Mouse (Mus musculus) adrenal gland, postnatal 25 days (tissue): Measurements from ENCODE around the gene Lrtm1. TPM values are rescaled to one million over a fixed set of nuclear protein-coding genes. Genes with fewer than 3 reads are reported as not detected.

ENCODE experiments used
- DNase-seq: peaks from one replicate; pipeline ENCODE4 v3.0.0; 2021; ENCODE audit warnings: mixed read lengths
- long read RNA-seq: library from polyadenylated mRNA; stranded (forward); transcript quantifications from one replicate; pipeline ENCODE4 v2.0.0, GENCODE M21; 2021
- total RNA-seq: library from RNA; stranded (reverse); gene quantifications from 2 replicates; pipeline ENCODE4 v1.2.3, GENCODE M21; 2021

Lrtm1 gene
- total RNA-seq: 0.09 and 0.48 TPM in 2 replicates
- long read RNA-seq, partial matches to known transcripts: 1 of 7 reads
- long read RNA-seq, other reads (novel, unspliced or antisense): 3 of 7 reads

DNA sequence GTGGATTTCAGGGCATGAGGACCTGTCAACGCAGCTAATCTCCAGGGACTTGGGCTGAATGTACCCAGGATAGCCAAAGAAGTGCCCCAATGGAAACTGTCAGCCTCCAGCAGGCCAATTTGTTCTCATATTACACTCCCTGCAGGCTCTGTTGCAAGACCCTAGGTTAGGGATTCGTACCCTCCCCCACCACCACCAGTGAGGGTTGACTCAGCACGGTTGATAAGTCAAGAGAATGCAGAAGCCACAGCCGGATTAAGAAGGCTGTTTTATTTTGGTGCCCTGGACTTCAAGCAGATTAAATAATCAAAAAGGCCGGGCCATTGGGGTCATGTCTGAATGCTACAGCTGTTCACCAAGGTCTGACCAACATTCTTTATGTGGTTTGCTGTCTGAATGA, at the start of gene Lrtm1:
Gene Lrtm1 (plus strand): TSS at position 326 of the 400 bp plus-strand sequence.
- peak; percentile 10 for DNase-seq

DNA sequence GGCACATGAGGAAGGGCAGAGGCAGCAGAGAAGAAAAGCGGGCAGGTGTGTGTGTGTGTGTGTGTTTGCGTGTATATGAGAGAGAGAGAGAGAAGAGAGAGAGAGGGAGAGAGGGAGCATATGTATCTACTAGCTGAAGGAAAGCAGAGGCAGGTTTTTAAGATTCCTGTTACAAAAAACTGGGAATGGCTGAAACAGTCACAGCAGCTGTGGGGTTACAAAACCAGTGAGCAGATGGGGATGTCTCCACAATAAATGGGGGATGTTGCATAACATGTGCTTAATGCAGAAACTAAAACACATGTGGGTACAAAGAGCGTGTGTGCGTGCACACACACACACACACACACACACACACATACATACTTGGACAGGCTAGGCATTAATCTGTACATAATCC, 48.8 kb upstream of the Lrtm1 start:
- no peak for DNase-seq

DNA sequence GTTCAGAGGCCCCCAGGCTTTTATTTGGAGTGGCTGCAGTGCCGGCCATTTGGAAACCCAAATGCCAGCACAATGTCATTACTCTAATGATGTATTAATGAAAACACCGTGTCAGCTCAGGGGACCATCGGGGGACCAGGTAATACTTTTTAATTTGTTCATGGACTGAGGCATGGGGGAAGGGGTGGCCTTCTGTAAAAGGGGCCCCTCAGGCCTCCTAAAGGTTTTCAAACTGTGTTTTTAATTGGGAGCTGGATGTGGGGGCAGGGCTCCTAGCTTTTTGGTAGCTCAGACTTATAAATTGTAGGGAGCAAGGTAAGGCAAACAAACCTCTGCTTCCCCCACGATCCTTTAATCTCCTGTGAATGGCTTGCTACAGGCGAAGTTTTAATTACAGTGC, 45.4 kb upstream of the Lrtm1 start:
- no peak for DNase-seq

DNA sequence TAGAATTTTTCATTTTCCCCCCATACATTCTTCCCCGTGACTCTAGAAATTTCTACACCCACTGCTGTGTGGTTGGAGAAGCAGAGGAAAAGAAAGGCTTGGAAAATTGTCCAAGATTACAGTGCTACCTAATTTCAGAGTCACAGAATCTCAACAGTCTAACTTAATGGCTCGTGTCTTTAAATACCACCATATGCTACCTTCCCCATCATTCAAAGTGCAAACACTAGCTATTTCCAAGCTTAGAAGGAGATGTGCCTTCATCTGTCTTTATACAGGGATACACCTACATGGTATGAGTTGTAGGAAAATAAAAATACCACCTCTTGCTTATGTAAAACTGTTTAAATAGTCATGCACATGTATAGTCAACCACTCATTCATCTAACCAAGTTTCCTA, 38.8 kb upstream of the Lrtm1 start:
- no peak for DNase-seq

DNA sequence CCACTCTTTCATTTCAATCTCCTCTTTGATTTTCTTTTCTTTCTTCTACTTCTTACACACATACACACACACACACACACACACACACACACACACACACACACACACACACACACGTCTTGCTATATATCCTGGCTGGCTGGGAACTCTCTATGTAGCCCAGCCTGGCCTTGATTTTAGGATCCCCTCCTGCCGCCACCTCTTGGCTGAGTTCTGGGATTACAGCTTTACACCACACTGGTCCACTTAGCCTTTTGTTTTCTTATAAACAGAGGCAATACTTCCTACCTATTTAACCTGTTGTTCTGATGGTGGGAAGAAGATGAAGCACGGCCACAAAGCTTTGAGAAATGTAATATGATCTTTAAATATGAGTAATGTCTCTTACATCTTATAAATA, 37.5 kb upstream of the Lrtm1 start:
- DNase-seq: no peak

DNA sequence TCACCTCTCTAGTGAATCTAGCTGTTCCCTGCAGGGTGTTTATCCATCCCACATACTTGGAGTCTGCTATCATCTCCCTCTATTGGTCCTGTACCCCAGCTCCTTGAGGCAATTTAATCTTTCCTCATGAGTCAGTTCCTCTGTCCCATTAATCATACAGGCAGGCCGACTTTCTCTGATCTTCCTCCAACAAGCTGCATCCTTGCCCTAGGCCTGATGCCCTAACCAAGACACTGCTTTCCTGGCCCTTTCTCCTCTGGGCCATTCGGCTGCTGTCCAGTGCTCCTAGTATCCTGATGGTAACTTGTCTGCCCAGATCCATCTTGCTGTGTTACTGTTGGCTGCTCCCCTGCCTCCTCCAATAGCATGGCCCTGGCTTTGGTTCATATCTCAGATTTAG, 33.7 kb upstream of the Lrtm1 start:
- DNase-seq: peak; percentile 24

DNA sequence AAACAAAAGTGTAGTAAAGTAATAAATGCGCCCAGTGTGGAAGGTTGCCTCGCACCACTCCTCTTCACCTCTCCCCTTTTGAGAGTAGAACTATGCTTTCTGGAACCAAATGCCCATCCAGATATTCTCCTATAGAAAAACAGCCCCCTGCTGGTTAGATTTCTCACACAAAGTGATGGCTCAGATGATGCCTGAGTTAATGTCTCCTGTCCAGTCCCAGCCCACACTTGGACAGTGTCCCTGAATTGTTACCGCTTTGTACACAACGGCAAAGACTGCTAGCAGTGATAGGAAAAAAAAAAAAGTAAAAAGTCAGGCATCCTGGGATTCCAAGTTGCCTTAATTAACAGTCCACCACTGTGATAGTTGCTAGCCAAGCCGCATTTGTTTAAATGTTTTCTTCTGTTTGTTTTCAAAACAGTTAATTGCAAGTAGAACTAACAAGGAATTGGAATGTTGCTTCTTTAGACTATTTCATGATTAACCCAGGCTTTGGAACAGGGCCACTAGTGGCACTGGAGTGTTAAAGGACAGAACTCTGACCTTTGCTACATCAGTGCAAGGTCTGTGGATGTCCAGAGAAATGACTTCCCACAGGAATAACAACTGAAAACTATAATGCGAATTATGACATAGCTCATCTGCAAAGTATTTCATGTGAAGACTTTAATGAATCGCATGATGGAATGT, 29.7 kb upstream of the Lrtm1 start:
- DNase-seq: no peak

DNA sequence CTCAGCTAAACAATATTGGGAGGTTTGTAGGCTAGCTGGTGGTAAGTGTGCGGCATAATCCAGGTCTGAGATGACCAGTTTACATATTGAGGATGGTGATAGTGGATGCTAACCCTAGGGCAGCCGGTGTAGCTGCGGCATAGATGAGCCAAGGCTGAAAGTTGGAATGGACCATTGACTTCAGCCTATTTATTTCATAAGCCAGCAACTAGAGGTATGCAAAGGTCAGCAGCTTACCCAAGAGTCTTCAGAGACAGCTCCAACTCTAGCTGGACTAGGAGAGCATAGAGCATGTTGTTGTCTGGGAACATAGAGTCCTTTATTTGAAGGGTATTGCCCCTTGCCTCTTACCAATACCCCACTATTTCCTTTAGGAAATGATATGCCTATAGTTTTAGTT, 21.4 kb upstream of the Lrtm1 start:
- no peak for DNase-seq

DNA sequence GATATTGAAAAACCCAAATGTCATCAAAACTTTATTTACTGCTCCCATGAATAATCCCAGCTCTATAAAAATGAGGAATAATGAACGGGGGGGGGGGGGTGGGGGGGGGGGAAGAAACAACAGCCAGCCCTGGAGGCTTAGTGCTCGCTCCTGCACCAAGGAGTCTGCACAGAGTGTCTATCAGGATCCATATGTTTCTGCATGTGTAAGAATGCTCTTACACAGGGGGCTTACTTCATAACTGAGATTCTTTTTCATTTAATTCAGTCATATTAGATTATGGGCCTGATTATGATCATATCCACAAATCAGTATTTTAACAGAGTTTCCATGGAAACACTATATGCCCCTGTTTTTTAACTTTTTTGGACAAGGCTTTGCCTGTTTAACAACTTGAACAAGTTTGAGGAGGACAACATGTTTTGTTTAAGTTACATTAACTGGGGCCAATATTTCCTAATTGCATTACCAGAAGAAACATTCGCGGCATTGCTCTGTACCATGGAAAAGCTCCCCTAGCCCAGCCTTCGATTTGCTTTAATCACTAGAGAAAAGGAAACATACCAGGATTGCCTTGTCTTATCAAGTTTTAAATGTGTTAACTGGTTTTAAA, 12.7 kb upstream of the Lrtm1 start:
- no peak for DNase-seq

DNA sequence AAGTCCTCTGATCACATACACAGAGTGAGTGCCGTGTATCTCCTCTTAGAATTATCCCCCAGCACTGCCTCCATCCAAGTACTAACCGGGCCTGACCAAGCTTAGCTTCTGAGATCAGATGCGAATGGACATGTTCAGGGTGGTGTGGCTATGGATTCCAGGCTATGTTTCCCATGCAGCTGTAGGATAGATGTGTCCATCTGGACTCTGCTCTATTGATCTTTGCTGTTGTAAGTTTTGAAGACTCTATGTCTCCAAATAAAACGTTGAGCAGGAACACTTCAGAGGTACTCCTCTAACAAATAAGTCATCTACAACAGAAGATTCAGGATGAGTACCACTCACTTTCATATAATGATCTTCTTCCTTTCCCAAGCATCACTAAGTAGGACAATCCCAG, 8.4 kb upstream of the Lrtm1 start:
- no peak for DNase-seq

DNA sequence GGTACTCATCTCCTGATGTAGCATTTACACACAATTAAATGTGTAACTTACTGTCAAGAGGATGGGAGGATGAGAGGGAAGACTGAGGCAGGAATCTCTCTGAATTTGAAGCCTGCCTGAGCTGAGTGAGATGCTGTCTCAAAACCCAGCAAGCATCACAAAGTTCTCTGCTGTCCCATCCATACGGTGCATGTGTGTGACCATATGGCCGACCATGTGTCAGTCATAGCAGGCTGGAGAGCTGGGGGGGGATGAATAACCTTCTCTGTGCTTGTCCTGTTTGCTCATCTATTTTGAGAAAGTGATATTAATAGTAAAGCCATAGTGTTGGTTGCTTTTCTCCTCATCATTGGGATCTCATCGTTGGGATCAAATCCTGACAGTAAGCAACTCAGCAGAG, 4.8 kb upstream of the Lrtm1 start:
- no peak for DNase-seq

DNA sequence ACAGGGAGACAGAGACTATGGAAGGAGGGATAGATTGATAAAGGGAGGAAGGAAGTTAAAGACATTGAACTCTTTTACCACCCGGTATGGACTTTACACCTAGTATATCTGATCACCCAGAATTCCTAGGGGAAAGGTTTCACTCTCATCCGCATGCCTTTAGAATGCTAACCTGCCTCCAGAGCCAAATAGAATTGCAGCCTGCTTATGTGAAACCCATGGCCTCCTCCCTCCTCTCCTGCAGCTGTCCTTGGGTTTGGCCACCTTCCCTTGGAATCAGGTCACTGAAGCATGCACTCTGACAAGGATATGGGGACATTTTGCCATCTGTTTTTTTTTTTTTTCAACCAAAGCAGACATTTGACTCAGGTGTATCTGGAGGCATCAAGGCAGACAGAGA, 3.3 kb upstream of the Lrtm1 start:
- DNase-seq: no peak

DNA sequence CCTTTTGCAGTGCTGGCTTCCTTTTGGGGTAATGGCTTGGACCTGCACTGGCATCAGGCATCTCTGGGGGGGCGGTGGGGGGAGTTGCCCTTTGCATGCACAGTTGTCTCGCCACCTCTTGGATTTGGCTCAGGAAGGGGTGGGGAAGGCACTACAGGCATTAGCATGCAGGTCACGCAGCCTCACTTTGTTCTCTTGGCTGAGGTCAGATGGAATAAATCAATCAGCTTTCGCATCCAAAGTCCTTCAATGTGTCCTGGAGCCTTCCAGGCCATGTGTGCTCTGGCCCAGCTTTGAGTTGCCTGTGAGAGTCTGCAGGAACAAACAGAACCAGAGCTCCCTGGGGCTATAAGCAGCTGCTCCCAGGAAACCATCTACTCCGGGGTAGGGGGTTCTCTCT, 2.1 kb upstream of the Lrtm1 start:
- DNase-seq: no peak

DNA sequence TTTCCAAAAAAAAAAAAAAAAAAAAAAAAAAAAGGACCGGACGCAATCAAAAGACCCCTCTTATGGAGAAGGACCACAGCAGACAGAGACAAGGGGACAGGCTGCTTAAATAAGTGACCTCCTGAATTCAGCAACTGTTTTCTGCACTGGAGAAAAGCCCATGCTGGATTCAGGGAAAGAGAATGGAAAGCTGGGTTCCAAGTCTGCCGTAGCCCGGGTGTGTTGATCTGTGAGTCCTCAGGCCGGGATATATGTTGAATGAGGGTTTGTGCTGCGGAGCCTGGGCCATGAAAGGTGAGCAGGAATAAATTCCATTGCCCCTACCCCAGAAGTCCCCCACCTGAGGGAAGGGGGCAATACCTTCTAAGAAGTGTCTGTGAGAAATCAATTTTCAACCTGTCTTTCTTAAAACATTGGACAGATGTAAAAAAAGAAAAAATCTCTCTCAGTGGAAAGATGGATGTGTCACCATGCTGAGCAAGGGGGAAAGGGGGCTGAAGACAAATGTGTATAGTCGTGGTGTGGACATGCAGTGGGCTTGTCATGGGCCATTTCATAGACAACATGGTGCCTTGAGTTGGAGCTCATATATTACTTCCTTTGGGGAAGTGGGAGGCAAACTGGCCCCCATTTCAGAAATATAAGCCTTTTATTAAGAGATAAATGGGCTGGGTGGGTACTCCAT, 450 bp downstream of the Lrtm1 start:
- no peak for DNase-seq

DNA sequence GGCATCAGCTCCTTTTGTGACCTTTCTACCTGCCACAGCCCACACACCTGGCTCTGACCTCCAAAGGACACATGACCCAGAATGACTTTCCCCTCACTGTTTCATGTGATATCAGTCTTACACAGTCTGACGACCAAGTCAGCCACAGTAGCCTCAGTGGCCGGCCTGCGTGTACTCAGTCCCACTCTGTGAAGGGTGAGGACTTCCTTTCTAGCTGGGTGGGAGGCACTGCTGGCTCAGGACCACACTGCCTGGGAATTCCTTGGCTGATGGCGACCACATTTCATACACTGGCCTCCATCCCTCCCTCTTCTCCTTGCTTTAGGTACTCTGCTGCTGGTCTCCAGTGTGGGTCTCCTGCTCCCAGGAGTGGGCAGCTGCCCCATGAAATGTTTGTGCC, 3.3 kb downstream of the Lrtm1 start:
- no peak for DNase-seq

DNA sequence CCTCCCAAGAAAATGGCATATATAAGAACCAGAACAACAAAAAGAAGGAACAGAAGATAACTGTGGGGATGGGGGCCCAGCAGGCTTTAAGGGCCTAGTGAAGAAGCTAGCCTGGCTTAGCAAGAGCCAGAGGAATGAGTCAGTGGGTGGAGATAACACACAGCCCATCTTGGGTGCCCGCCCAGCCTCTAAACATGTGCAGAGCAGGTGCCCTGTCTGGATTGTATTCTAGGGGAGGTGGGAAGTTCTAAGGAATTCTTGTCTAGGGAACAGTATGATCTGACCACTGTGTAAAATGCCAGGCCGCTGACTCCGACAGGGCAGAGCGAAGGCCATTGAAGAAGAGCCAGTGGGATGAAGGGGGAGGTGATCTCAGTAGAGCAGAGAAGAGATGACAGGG, 5.2 kb downstream of the Lrtm1 start:
- DNase-seq: no peak

DNA sequence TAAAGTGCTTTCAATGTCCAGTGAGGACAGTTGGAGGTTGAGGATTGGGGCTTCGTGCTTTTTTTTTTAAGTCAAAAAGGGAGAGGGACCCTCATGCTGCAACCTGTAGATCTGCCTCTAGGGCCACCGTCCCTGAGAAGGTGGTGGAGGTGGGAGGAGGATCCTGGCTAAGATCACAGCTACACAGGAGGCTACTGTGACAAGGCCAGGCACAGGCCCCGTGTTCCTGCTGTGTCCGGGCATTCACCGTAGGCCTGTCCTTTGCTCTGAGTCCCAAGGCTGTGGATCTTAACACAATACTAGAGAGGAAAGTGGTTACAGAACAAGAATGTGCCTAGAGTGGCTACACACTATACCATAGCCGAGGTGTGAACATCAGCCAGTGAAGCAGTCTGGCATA, 7.3 kb downstream of the Lrtm1 start:
- no peak for DNase-seq

DNA sequence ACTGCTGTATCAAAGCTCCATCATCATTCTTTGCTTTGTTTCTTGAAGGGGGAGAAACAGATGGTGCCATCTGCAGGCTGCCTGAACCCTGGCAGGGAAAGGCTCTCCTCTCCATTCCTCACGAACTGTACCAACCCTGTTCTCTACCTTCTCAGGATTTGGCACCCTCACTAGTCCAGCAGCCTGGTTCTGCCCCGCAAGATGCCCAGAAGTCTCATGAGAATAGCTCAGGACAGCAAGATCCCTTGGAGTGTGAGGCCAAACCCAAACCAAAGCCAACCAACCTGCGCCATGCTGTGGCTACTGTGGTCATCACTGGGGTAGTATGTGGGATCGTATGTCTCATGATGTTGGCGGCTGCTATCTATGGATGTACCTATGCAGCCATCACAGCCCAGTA, 9.3 kb downstream of the Lrtm1 start:
- DNase-seq: no peak

DNA sequence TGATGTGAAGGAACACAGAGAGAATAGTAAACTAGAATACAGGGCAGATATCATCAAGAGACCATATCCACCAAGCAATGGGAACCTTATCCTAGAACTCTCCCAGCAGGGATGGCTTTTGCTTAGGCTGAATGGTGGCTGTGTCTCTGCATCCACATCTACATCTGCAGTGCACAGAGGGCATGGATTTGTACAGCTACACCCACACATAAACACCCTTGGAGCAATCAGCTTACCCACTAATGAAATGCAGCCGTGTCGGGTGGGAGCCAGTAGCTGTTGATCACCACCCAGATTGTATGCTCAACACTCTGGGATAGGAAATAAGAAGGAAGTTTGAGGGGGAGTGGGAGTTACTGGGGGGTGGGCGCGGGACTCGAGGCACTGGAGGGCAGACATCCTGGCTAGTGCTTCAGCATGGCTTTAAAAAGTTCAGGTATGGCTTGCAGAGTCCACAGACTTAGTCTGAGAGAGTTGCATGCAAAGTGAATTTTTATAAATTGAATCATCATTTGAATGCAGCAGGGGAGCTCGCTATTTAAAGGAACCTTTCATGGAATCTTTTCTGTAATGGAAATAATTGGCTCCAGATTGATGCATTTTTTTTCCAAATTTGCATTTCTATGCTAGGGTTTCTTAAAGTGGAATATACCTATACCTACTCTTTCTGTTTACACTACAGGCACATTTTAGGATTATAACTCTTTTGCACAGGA, 10.5 kb downstream of the Lrtm1 start:
- no peak for DNase-seq

DNA sequence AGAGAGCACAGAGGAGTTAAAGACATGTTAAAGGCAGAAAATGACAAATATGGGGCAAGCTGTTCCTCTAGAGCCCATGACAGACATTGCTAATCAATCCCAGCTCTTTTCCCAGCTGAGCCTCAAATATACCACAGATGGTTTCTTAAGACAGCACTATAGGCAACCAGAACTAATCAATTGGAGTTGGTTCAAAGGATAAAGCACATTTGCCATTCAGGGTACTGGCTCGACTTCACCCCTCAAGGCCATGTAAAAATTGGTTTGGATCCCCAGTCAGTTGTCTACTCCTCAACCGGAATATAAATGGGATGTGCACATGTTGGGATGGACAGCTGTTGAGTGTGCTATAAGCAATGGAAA, 11.1 kb downstream of the Lrtm1 start:
- no peak for DNase-seq

DNA sequence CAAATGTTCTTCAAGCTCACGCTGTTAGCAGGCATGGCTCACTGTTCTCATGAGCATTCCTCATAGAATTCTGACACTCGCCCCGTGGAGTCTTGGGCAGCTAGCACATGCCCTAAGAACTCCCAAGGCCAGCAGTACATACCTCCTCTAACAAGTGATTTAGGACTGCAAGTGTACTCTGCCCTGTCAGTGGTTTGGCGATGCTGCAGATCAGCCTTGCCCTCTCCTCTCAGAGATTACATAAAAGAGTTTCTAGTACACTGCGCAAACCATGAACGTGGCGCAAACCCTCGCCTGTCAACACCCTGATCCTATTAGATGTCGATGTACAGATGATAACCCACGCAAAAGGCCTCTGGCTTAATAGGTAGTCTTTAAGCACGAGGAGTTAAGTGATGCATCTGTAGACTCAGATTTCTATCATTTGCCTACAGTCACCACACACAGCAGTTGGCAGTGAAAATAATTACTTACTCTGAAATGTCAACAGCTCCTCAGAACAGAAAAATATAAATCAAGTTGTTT, 11.9 kb downstream of the Lrtm1 start:
- peak; percentile 20 for DNase-seq

DNA sequence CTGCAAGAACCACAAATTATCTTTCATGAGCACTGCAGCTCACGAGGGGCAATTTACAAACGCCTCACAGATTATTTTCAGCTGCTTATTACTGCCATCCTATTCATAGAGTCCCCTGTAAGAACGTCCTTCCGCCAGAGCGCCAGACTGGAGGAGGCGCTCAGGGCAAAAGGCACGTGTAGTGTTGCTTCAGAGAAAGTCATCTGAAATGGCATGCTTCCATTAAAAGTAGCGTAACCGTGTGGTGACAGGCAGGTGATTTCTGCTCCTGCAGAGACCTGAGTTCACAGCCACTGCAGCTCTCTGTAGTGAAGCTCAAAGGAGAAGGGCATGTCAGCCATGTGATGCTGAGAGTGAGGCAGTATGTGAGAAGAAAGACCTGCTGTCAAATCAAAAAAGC, 12.5 kb downstream of the Lrtm1 start:
- DNase-seq: no peak

DNA sequence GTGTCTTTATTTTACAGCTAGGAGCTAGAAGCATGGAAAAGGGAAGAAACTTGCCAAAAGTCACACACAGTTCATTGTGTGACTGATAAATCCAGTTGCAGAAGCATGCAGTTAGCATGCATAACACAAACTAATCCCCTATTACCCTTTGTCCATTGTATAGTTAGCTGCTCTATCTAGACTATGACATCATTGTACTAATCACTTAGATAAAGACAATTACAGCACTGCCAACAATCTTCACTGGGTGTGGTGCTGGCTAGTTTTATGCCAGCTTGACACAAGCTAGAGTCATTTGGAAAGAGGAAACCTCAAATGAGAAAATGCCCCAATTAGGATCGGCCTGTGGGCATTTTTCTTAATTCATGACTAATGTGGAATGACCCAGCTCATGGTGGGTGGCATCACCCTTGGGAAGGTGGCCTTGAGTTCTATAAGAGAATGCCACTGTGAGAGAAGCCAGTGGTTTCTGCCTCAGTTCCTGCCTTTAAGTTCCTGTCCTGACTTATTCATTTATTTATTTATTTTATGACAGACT, 13.9 kb downstream of the Lrtm1 start:
- no peak for DNase-seq
